Mouse (Mus musculus) ES-E14 (cell line): ENCODE measurements around the gene Lrrc28.

Experiments
- CHD2 ChIP-seq: IDR thresholded peaks from 2 replicates; pipeline ENCODE4 v1.6.1; 2014; ENCODE audit warnings: mild to moderate bottlenecking, low read depth, low read length, inconsistent platforms
- HCFC1 ChIP-seq: IDR thresholded peaks from 2 replicates; pipeline ENCODE4 v1.6.1; 2012; ENCODE audit warnings: low read length, inconsistent platforms, borderline replicate concordance; ENCODE audit not compliant: insufficient read depth
- MAFK ChIP-seq: IDR thresholded peaks from 2 replicates; pipeline ENCODE4 v1.6.1; 2014; ENCODE audit warnings: mild to moderate bottlenecking, low read depth, low read length, inconsistent platforms; ENCODE audit not compliant: insufficient read depth
- ZC3H11A ChIP-seq: IDR thresholded peaks from 2 replicates; pipeline ENCODE4 v1.6.1; 2012; ENCODE audit warnings: low read depth, mild to moderate bottlenecking, inconsistent platforms, low read length, borderline replicate concordance
- ZNF384 ChIP-seq: IDR thresholded peaks from 2 replicates; pipeline ENCODE4 v1.6.1; 2012; ENCODE audit warnings: low read depth, low read length, inconsistent platforms

- no peak for TF ChIP-seq HCFC1
- TF ChIP-seq ZNF384 = no peak
- TF ChIP-seq MAFK = no peak
- no peak for TF ChIP-seq CHD2
- TF ChIP-seq ZC3H11A = no peak
Measured at GRCm38 (mm10) chr7:67605114-67605513, 40.0 kb downstream of the Lrrc28 start.
